Mouse (Mus musculus) CH12.LX (cell line): ENCODE measurements at regions not wholly inside any gene's neighbourhood (a gene's known extent, or its start where the extent isn't known, plus 50 kb on each side); places are given as distances from the start of the nearest gene placed in this dataset.

Experiments used
- DNase-seq: peaks from one replicate; pipeline ENCODE4 v3.0.0-alpha.2; 2013; ENCODE audit errors: extremely low read depth
- H3K27ac ChIP-seq: 2 replicates; pipeline ENCODE4 v1.5.1; 2012; ENCODE audit warnings: low read depth, mild to moderate bottlenecking, control low read depth, moderate library complexity; ENCODE audit not compliant: insufficient read depth
- H3K27me3 ChIP-seq: replicated peaks from 2 replicates; pipeline ENCODE3; 2012; ENCODE audit warnings: inconsistent platforms
- H3K36me3 ChIP-seq, 2 experiments: replicated peaks in 1 of 2; 2 replicates each; pipeline versions ENCODE3 to v1.6.1; 2012; ENCODE audit warnings: inconsistent platforms in 1 of 2, low read length in 1 of 2, mild to moderate bottlenecking in 1 of 2, mixed read lengths in 1 of 2, moderate library complexity in 1 of 2; ENCODE audit not compliant: control insufficient read depth in 1 of 2, insufficient read depth in 1 of 2
- H3K4me1 ChIP-seq, 2 experiments: 2 replicates each; pipeline ENCODE4 v1.6.1; 2012; ENCODE audit warnings: inconsistent platforms in 1 of 2, moderate library complexity in 1 of 2; ENCODE audit not compliant: insufficient read depth in 2 of 2, control insufficient read depth in 1 of 2
- H3K4me2 ChIP-seq: 2 replicates; pipeline ENCODE4 v1.6.1; 2012; ENCODE audit warnings: low read depth, mild to moderate bottlenecking, control low read depth; ENCODE audit not compliant: poor library complexity, insufficient read depth, severe bottlenecking
- H3K4me3 ChIP-seq, 3 experiments: fragments of 150-350 bp in 1 of 3; sonication (generic) in 1 of 3; replicated peaks in 1 of 3; 2 replicates each; pipeline versions ENCODE3 to v1.5.1; 2011 to 2012; ENCODE audit warnings: low read depth in 2 of 3, low read length in 2 of 3, mild to moderate bottlenecking in 2 of 3, moderate library complexity in 2 of 3, control low read depth in 1 of 3, improper control_type of control experiment in 1 of 3, inconsistent platforms in 1 of 3, mixed read lengths in 1 of 3; ENCODE audit not compliant: poor library complexity in 1 of 3
- H3K79me2 ChIP-seq: replicated peaks from 2 replicates; pipeline ENCODE4 v1.6.1; 2012; ENCODE audit warnings: mild to moderate bottlenecking, moderate library complexity; ENCODE audit not compliant: control insufficient read depth, poor library complexity, insufficient read depth, severe bottlenecking; ENCODE audit errors: extremely low read depth
- H3K9ac ChIP-seq: 2 replicates; pipeline ENCODE4 v1.6.1; 2012; ENCODE audit warnings: low read depth, mild to moderate bottlenecking, control low read depth, moderate library complexity; ENCODE audit not compliant: insufficient read depth
- H3K9me3 ChIP-seq: replicated peaks from 2 replicates; pipeline ENCODE3; 2012; ENCODE audit warnings: low read length, inconsistent platforms, mixed read lengths
- BHLHE40 ChIP-seq: IDR thresholded peaks from 2 replicates; pipeline ENCODE4 v1.6.1; 2011; ENCODE audit warnings: mild to moderate bottlenecking, low read depth, low read length, improper control_type of control experiment
- CHD1 ChIP-seq: IDR thresholded peaks from 2 replicates; pipeline ENCODE4 v1.6.1; 2012; ENCODE audit warnings: low read depth, low read length, improper control_type of control experiment, inconsistent platforms
- CHD2 ChIP-seq: IDR thresholded peaks from 2 replicates; pipeline ENCODE4 v1.6.1; 2011; ENCODE audit warnings: low read length, improper control_type of control experiment
- CTCF ChIP-seq, 2 experiments: IDR thresholded peaks in 1 of 2; conservative IDR thresholded peaks in 1 of 2; 2 replicates each; pipeline ENCODE4 v1.5.1; 2011 to 2012; ENCODE audit warnings: low read depth in 2 of 2, low read length in 2 of 2, improper control_type of control experiment in 1 of 2, inconsistent platforms in 1 of 2, mild to moderate bottlenecking in 1 of 2, moderate library complexity in 1 of 2
- ELF1 ChIP-seq: IDR thresholded peaks from 2 replicates; pipeline ENCODE4 v1.6.1; 2014; ENCODE audit warnings: low read depth, mild to moderate bottlenecking, inconsistent platforms, low read length, improper control_type of control experiment
- EP300 ChIP-seq: IDR thresholded peaks from 2 replicates; pipeline ENCODE4 v1.6.1; 2011; ENCODE audit warnings: low read length, improper control_type of control experiment
- GABPA ChIP-seq: IDR thresholded peaks from 2 replicates; pipeline ENCODE4 v1.6.1; 2012; ENCODE audit warnings: low read depth, low read length, improper control_type of control experiment, inconsistent platforms; ENCODE audit not compliant: insufficient replicate concordance
- HCFC1 ChIP-seq: IDR thresholded peaks from 2 replicates; pipeline ENCODE4 v1.6.1; 2012; ENCODE audit warnings: low read depth, mild to moderate bottlenecking, inconsistent platforms, low read length, improper control_type of control experiment
- KAT2A ChIP-seq: IDR thresholded peaks from 2 replicates; pipeline ENCODE4 v1.6.1; 2012; ENCODE audit warnings: low read length, improper control_type of control experiment, inconsistent platforms; ENCODE audit not compliant: insufficient replicate concordance
- MAFK ChIP-seq: IDR thresholded peaks from 2 replicates; pipeline ENCODE4 v1.6.1; 2011; ENCODE audit warnings: low read length, improper control_type of control experiment; ENCODE audit not compliant: insufficient replicate concordance
- MAX ChIP-seq: IDR thresholded peaks from 2 replicates; pipeline ENCODE4 v1.6.1; 2011; ENCODE audit warnings: low read length, improper control_type of control experiment
- MAZ ChIP-seq: IDR thresholded peaks from 2 replicates; pipeline ENCODE4 v1.6.1; 2012; ENCODE audit warnings: low read depth, mild to moderate bottlenecking, inconsistent platforms, low read length, improper control_type of control experiment, moderate library complexity
- MEF2A ChIP-seq: IDR thresholded peaks from 2 replicates; pipeline ENCODE4 v1.6.1; 2014; ENCODE audit warnings: low read depth, mild to moderate bottlenecking, inconsistent platforms, low read length, improper control_type of control experiment, borderline replicate concordance
- MYC ChIP-seq: IDR thresholded peaks from 2 replicates; pipeline ENCODE4 v1.6.1; 2011; ENCODE audit warnings: low read depth, mild to moderate bottlenecking, improper control_type of control experiment, low read length
- PAX5 ChIP-seq: IDR thresholded peaks from 2 replicates; pipeline ENCODE4 v1.6.1; 2012; ENCODE audit warnings: low read length, inconsistent platforms, mixed read lengths
- POLR2A ChIP-seq: IDR thresholded peaks from 2 replicates; pipeline ENCODE4 v1.6.1; 2011; ENCODE audit warnings: low read depth, mild to moderate bottlenecking, improper control_type of control experiment, low read length
- POLR2AphosphoS2 ChIP-seq: IDR thresholded peaks from 2 replicates; pipeline ENCODE4 v1.6.1; 2011; ENCODE audit warnings: low read depth, low read length, improper control_type of control experiment
- RAD21 ChIP-seq: IDR thresholded peaks from 2 replicates; pipeline ENCODE4 v1.6.1; 2011; ENCODE audit warnings: low read depth, mild to moderate bottlenecking, low read length, improper control_type of control experiment, moderate library complexity
- SMC3 ChIP-seq: IDR thresholded peaks from 2 replicates; pipeline ENCODE4 v1.6.1; 2011; ENCODE audit warnings: low read depth, low read length, improper control_type of control experiment
- TBP ChIP-seq: conservative IDR thresholded peaks from 2 replicates; pipeline ENCODE4 v1.6.1; 2011; ENCODE audit warnings: low read depth, low read length, improper control_type of control experiment
- TCF12 ChIP-seq: IDR thresholded peaks from 2 replicates; pipeline ENCODE4 v1.6.1; 2014; ENCODE audit warnings: low read depth, mild to moderate bottlenecking, inconsistent platforms, low read length, improper control_type of control experiment
- UBTF ChIP-seq: IDR thresholded peaks from 2 replicates; pipeline ENCODE4 v1.6.1; 2012; ENCODE audit warnings: low read depth, mild to moderate bottlenecking, inconsistent platforms, low read length, improper control_type of control experiment, moderate library complexity
- USF1 ChIP-seq: IDR thresholded peaks from 2 replicates; pipeline ENCODE4 v1.6.1; 2014; ENCODE audit warnings: low read depth, mild to moderate bottlenecking, inconsistent platforms, low read length, improper control_type of control experiment
- USF2 ChIP-seq: conservative IDR thresholded peaks from 2 replicates; pipeline ENCODE4 v1.6.1; 2011; ENCODE audit warnings: low read depth, low read length, improper control_type of control experiment
- ZC3H11A ChIP-seq: IDR thresholded peaks from 2 replicates; pipeline ENCODE4 v1.6.1; 2012; ENCODE audit warnings: low read depth, mild to moderate bottlenecking, inconsistent platforms, low read length, improper control_type of control experiment
- ZMIZ1 ChIP-seq: IDR thresholded peaks from 2 replicates; pipeline ENCODE4 v1.6.1; 2012; ENCODE audit warnings: low read depth, mild to moderate bottlenecking, inconsistent platforms, low read length, improper control_type of control experiment
- ZNF384 ChIP-seq: IDR thresholded peaks from 2 replicates; pipeline ENCODE4 v1.6.1; 2012; ENCODE audit warnings: low read depth, low read length, improper control_type of control experiment, inconsistent platforms
- dilution Hi-C: fragments of 300-500 bp; cut with MboI; formaldehyde crosslinking; loops from 2 replicates; pipeline ENCODE4 v1.14.3; 2020; ENCODE audit warnings: low sequenced_read_pairs; ENCODE audit not compliant: extremely low pct_unique_long_range_greater_than_20kb, extremely low pct_ligation_motif_present
- in situ Hi-C: fragments of 300-500 bp; cut with MboI; formaldehyde crosslinking; loops from 3 replicates; pipeline ENCODE4 v1.14.3; 2019; ENCODE audit warnings: low sequenced_read_pairs, low pct_ligation_motif_present, low pct_unique_long_range_greater_than_20kb, mixed read lengths

DNA sequence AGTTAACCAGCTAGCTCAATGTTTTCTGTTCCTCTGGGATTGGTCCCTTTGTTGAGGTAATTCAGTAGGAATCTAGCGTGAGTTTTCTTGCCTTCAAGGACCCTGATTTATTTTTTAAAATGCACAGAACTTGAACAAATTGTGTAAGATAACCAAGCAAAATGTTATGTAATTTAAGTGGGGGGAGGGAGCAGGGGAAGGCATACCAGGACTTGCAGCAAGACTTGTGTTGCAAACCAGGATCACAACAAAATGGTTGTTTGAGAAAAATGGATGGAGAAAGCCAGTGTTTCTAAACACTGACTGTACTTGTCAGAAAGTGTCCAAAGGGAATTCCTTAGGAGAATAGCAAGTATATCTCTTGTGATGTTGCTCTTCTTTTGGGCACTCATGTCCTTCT, 120.5 kb upstream of the Klf6 start:
- Histone ChIP-seq H3K9me3 (no peaks in the 10 kb centered on the region), H3K27ac (no peak overlapping the region)
- DNase-seq: no peak
- TF ChIP-seq KAT2A: no peak
- no peak for TF ChIP-seq TCF12
- TF ChIP-seq CHD1: no peak
- TF ChIP-seq POLR2A: no peak
- no peak for TF ChIP-seq TBP
- no peak for TF ChIP-seq CHD2
- no peak for TF ChIP-seq MAZ
- TF ChIP-seq ZC3H11A: no peak
- no peak for TF ChIP-seq CTCF (conservative IDR thresholded peaks at IDR 0.05 in 1 of 2, IDR thresholded peaks at IDR 0.05 in 1 of 2; ENCODE audit: low read depth in 2 of 2, low read length in 2 of 2)
- no peak for TF ChIP-seq EP300
- TF ChIP-seq MAX: no peak
- TF ChIP-seq SMC3: no peak
- no peak for TF ChIP-seq USF2
- TF ChIP-seq HCFC1: no peak
- TF ChIP-seq UBTF: no peak
- no peak for TF ChIP-seq MEF2A
- no peak for TF ChIP-seq USF1
- no peak for TF ChIP-seq ZNF384
- no peak for TF ChIP-seq MAFK
- no peak for TF ChIP-seq PAX5
- TF ChIP-seq, all 38 proteins: peak for 0
- H3K9ac ChIP-seq: no peak overlapping the region
- no peaks in the 10 kb centered on the region for H3K27me3 ChIP-seq
- H3K4me1 ChIP-seq: no peaks in the 10 kb centered on the region
- in situ Hi-C loops: no loop called here
- no peaks in the 10 kb centered on the region for H3K79me2 ChIP-seq
- H3K4me3 ChIP-seq: no peak overlapping the region
- dilution Hi-C loops: no loop called here
- H3K36me3 ChIP-seq: no peaks in the 10 kb centered on the region
- H3K4me2 ChIP-seq: no peak overlapping the region

DNA sequence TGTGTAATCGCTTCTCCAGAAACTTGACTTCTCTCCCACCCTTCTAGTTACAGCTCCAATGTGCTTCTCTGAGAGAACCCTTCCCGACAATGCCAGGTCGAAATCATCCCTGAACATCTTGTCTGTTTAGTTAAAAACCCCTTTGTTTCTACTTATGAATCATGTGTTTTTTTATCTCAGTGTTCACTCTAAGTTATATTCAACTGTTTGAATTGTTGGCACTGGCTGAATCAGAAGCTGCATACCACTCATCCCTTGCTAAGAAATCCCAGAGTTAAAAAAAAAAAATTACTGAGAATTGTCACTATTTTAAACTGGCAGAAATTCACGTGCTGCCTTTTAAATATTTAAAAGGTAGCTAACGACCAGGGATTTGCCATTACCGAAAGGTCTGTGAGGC, 116.3 kb upstream of the Klf6 start:
- H3K4me3 ChIP-seq: no peak overlapping the region
- no peaks in the 10 kb centered on the region for H3K79me2 ChIP-seq
- DNase-seq: no peak
- H3K4me2 ChIP-seq: no peak overlapping the region
- H3K9ac ChIP-seq: no peak overlapping the region
- in situ Hi-C loops (no loop called here), dilution Hi-C loops (no loop called here)
- H3K9me3 ChIP-seq: no peaks in the 10 kb centered on the region
- no peak overlapping the region for H3K27ac ChIP-seq
- no peaks in the 10 kb centered on the region for H3K36me3 ChIP-seq
- no peak for TF ChIP-seq TCF12
- TF ChIP-seq GABPA: no peak
- no peak for TF ChIP-seq ELF1
- TF ChIP-seq BHLHE40: no peak
- TF ChIP-seq MAZ: no peak
- TF ChIP-seq EP300: no peak
- TF ChIP-seq KAT2A: no peak
- no peak for TF ChIP-seq USF2
- no peak for TF ChIP-seq MYC
- TF ChIP-seq CHD2: no peak
- no peak for TF ChIP-seq UBTF
- TF ChIP-seq RAD21: no peak
- no peak for TF ChIP-seq TBP
- no peak for TF ChIP-seq ZMIZ1
- no peak for TF ChIP-seq POLR2AphosphoS2
- no peak for TF ChIP-seq MAFK
- H3K4me1 ChIP-seq: no peaks in the 10 kb centered on the region
- no peaks in the 10 kb centered on the region for H3K27me3 ChIP-seq
